Mouse (Mus musculus): Measurements from ENCODE around the gene Frmpd1.

DNA sequence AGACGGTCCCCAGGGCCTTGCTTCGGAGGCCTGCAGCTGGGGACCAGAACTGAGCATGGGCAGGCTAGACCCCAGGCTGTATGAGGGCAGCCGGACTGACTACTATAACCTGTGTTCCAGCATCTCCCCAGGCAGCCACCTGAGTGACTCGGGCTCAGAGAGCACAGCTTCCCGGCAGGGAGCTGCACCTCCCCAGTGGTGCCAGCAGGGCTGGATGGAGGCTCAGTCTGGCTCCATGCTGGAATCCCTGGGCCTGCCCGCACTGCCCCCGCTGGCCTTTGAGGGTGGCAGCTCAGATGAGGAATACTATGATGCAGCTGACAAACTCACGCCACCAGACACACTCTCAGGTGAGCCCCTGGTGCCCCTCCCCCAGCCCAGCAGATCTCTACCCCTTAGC, 94.6 kb downstream of the Frmpd1 start:
- no peak for TF ChIP-seq POLR2A (IDR thresholded peaks at IDR 0.05; ENCODE audit: borderline replicate concordance, extremely low read depth, low read depth, low read length)
- no peak for TF ChIP-seq CTCF (IDR thresholded peaks at IDR 0.05; ENCODE audit: insufficient read depth, low read length)
